Mouse (Mus musculus) bone marrow macrophage, adult 2 months (primary cell): ENCODE results near the gene Snrk.

Source experiments
- CTCF ChIP-seq: IDR thresholded peaks from 2 replicates; pipeline ENCODE4 v1.5.1; 2012; ENCODE audit warnings: low read depth, mild to moderate bottlenecking, low read length, moderate library complexity
- POLR2A ChIP-seq: IDR thresholded peaks from 2 replicates; pipeline ENCODE4 v1.6.1; 2012; ENCODE audit warnings: mild to moderate bottlenecking, low read depth, low read length, borderline replicate concordance

DNA sequence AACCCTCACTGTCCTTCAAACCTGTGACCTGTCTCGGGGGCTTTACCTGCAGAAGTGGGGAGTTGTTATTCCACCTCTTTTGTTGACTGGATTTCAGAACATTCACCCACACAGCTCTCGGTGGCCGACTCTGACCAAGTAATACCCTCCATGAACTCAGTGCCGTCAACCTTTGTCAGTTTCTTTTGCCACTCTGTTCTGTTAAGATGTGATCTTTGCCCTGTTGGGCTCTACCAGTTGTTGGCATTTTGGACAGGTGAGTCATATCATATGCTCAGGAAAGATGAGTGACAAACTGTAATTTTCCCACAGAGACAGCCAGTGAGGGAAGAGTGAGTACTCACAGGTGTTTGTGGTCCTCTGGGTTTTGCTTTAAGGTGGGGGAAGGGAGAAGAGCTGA is 47.5 kb downstream of the Snrk start:
- TF ChIP-seq POLR2A (no peak), CTCF (no peak)
